Mouse (Mus musculus) heart, postnatal 0 days (tissue): ENCODE data around the gene Slc4a7.

ENCODE experiments used
- CTCF ChIP-seq: IDR thresholded peaks from 2 replicates; pipeline ENCODE4 v1.5.1; 2016; ENCODE audit warnings: antibody characterized with exemption, control low read depth, low read depth
- EP300 ChIP-seq: IDR thresholded peaks from 2 replicates; pipeline ENCODE4 v1.6.1; 2016; ENCODE audit warnings: antibody characterized with exemption, low read depth

GRCm38 (mm10) chr14:14842734-14843530, 140.9 kb downstream of the Slc4a7 start:
- TF ChIP-seq CTCF, result no peak
- TF ChIP-seq EP300, result no peak
